Mouse (Mus musculus): ENCODE data around the gene Rbbp5.
A peak's percentile ranks its signal among the peaks of the same experiment; 100 is the strongest.

Gene Rbbp5

GRCm38 (mm10) chr1:132540701-132541100 is 63.5 kb downstream of the Rbbp5 start:
- no peak for DNase-seq (ENCODE audit: low read depth, low spot score)

GRCm38 (mm10) chr1:132541171-132541823 is 64.1 kb downstream of the Rbbp5 start:
- peak; percentile 65 for DNase-seq (ENCODE audit: low read depth, low spot score)

GRCm38 (mm10) chr1:132541824-132542599 is 64.8 kb downstream of the Rbbp5 start:
- no peak for DNase-seq (ENCODE audit: low read depth, low spot score)

- no peak for DNase-seq (ENCODE audit: low read depth, low spot score)
Measured at GRCm38 (mm10) chr1:132542762-132543306, 65.7 kb downstream of the Rbbp5 start, which contains the start of gene Cntn2. Gene Cntn2 (minus strand): TSS chr1:132543256.

- no peak for DNase-seq (ENCODE audit: low read depth, low spot score)
Measured at GRCm38 (mm10) chr1:132543789-132544188, 66.6 kb downstream of the Rbbp5 start.

Data from WW6 (cell line).